8 mouse cellular contexts compared by ENCODE assay signal in the genomic region with DNA sequence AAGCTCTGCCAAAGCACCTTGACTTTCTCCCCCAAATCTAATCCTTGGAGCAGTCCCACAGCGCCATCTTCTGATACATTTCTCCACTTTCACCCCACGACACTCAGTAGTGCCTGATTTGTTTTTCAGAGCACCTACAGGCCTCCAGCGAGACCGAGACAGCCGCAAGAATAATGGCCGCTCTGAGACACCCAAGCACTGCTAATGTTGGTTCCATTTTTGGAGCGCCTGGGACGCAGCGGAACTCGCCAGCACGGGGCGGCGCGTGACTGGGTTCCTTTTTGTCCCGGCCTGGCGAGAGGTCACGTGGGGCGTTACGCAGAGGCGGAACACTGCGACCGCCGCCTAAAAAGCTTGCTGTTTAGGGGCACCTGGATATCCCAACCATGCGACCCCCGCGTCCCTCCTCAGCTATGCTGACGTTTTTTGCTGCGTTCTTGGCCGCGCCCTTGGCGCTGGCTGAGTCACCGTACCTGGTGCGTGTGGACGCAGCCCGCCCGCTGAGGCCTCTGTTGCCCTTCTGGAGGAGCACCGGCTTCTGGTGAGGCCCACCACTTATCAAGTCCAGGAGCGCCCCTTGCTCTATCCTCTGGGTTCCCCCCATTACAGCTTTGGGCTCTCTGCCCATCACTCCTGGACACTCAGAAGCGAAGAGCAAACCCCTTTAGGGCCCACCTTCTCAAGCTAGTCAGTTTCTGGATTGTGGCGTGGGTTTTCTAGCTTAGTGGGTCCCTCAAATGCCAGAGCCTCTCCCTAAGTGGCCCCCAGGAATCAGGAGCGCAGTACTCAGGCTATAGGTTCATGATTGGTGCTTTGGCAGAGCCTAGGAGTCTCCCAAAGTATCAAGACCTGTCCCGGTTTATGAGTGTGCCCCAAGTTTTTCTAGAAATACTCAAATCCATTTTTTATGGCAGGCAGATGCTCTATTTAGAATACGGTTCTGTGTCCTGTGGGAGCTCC. TPM values are rescaled to one million over a fixed set of nuclear protein-coding genes. Genes with fewer than 3 reads are reported as not detected.
A peak's percentile ranks its signal among the peaks of the same experiment; 100 is the strongest.
DNase-seq lines count a peak whose midpoint lies in the region; ATAC-seq and TF ChIP-seq lines count a peak whose summit lies in the region.

A gene (minus strand): TSS at position 696 of the 960 bp plus-strand sequence.

- peaks cover 17% of the 10 kb centered on the region for H3K36me3 ChIP-seq in E14TG2a.4 (ENCODE audit: insufficient read depth, low read length)
- H3K36me3 ChIP-seq in forebrain, embryonic 13.5 days (ENCODE audit: poor library complexity, severe bottlenecking) = peaks cover 21% of the 10 kb centered on the region
- H3K36me3 ChIP-seq in liver, postnatal 0 days (replicated peaks; ENCODE audit: insufficient read depth, low read length) = peaks cover 25% of the 10 kb centered on the region
- no peaks in the 10 kb centered on the region; the same call in 1 of the 2 replicates for H3K36me3 ChIP-seq in neural tube, embryonic 14.5 days (ENCODE audit: control insufficient read depth, insufficient read depth, low read length)

- H3K9ac ChIP-seq in forebrain, embryonic 13.5 days = peak within 1 kb of the TSS; percentile 69
- H3K9ac ChIP-seq in liver, postnatal 0 days (replicated peaks) = peak within 1 kb of the TSS; percentile 81
- H3K9ac ChIP-seq in neural tube, embryonic 14.5 days (replicated peaks; ENCODE audit: low read depth, low read length) = peak within 1 kb of the TSS; percentile 66

- no peaks in the 10 kb centered on the region; the same call in 1 of the 2 replicates for H3K27me3 ChIP-seq in E14TG2a.4 (ENCODE audit: insufficient read depth, low read length)
- peaks cover 9% of the 10 kb centered on the region; the same call in 1 of the 2 replicates for H3K27me3 ChIP-seq in forebrain, embryonic 13.5 days
- no peaks in the 10 kb centered on the region for H3K27me3 ChIP-seq in liver, postnatal 0 days (ENCODE audit: insufficient read depth, low read length)
- no peaks in the 10 kb centered on the region for H3K27me3 ChIP-seq in neural tube, embryonic 14.5 days (ENCODE audit: control insufficient read depth, insufficient read depth, low read length)

- ATAC-seq in cerebellum, adult (ENCODE audit: insufficient number of reproducible peaks, low FRiP score, low TSS enrichment) = peak; percentile 77
- ATAC-seq in forebrain, embryonic 13.5 days = peak; percentile 88
- ATAC-seq in liver, postnatal 0 days = peak; percentile 80
- ATAC-seq in neural tube, embryonic 14.5 days (ENCODE audit: low read depth) = peak; percentile 87

- no peaks in the 10 kb centered on the region for H3K9me3 ChIP-seq in E14TG2a.4 (ENCODE audit: low read length)
- H3K9me3 ChIP-seq in forebrain, embryonic 13.5 days (replicated peaks) = no peaks in the 10 kb centered on the region
- H3K9me3 ChIP-seq in liver, postnatal 0 days (ENCODE audit: low read length) = no peaks in the 10 kb centered on the region
- no peaks in the 10 kb centered on the region for H3K9me3 ChIP-seq in neural tube, embryonic 14.5 days (ENCODE audit: control insufficient read depth, low read length)

- peak within 1 kb of the TSS; percentile 61 for H3K4me2 ChIP-seq in forebrain, embryonic 13.5 days
- peak within 1 kb of the TSS; percentile 92 for H3K4me2 ChIP-seq in liver, postnatal 0 days (ENCODE audit: low read depth, low read length)
- H3K4me2 ChIP-seq in neural tube, embryonic 14.5 days (ENCODE audit: low read depth, low read length) = peak within 1 kb of the TSS; percentile 74

- peak within 1 kb of the TSS; percentile 80 for H3K27ac ChIP-seq in forebrain, embryonic 13.5 days
- peak within 1 kb of the TSS; percentile 94 for H3K27ac ChIP-seq in liver, postnatal 0 days (ENCODE audit: low read depth)
- peak within 1 kb of the TSS; percentile 83 for H3K27ac ChIP-seq in neural tube, embryonic 14.5 days (ENCODE audit: low read depth, low read length)

- no peak; the same call in 1 of the 2 replicates for TF ChIP-seq EP300 in liver, postnatal 0 days (IDR thresholded peaks at IDR 0.05; ENCODE audit: low read depth)

- peaks cover 38% of the 10 kb centered on the region for H3K4me1 ChIP-seq in E14TG2a.4 (replicated peaks; ENCODE audit: low read depth, low read length)
- H3K4me1 ChIP-seq in forebrain, embryonic 13.5 days = peaks cover 17% of the 10 kb centered on the region
- H3K4me1 ChIP-seq in liver, postnatal 0 days (ENCODE audit: insufficient read depth) = peaks cover 17% of the 10 kb centered on the region
- H3K4me1 ChIP-seq in neural tube, embryonic 14.5 days (ENCODE audit: control insufficient read depth, insufficient read depth, low read length) = peaks cover 13% of the 10 kb centered on the region

- peak; percentile 93 to 94 for DNase-seq in heart, postnatal 10 days
- DNase-seq in large intestine, adult 2 months (ENCODE audit: low read depth, low spot score) = no peak
- DNase-seq in liver, postnatal 0 days = peak; percentile 88
- DNase-seq in testis, postnatal 14 days (ENCODE audit: low spot score) = peak; percentile 80

- H3K4me3 ChIP-seq in E14TG2a.4 (replicated peaks; ENCODE audit: low read length) = peak within 1 kb of the TSS; percentile 81
- H3K4me3 ChIP-seq in forebrain, embryonic 13.5 days = peak within 1 kb of the TSS; percentile 53
- peak within 1 kb of the TSS; percentile 56 for H3K4me3 ChIP-seq in liver, postnatal 0 days (ENCODE audit: low read depth, low read length)
- H3K4me3 ChIP-seq in neural tube, embryonic 14.5 days (ENCODE audit: low read depth, low read length) = peak within 1 kb of the TSS; percentile 46

- WGBS in forebrain, embryonic 13.5 days = 6% methylated on average over 43 of the region's 43 CpGs
- WGBS in large intestine, adult 2 months = 2% methylated on average over 43 of the region's 43 CpGs
- 5% methylated on average over 41 of the region's 43 CpGs for WGBS in liver, postnatal 0 days (ENCODE audit: insufficient replicate concordance)
- 6% methylated on average over 43 of the region's 43 CpGs for WGBS in neural tube, embryonic 14.5 days

- peak; percentile 46 for TF ChIP-seq CTCF in E14TG2a.4 (conservative IDR thresholded peaks at IDR 0.05; ENCODE audit: low read length)
- peak; percentile 85 for TF ChIP-seq CTCF in liver, postnatal 0 days (IDR thresholded peaks at IDR 0.05; ENCODE audit: low read depth)

- intact Hi-C loops in heart, postnatal 10 days (cut with DNase I) = loop anchor here (5.0 to 10.0 kb wide), 2 partner anchors 237 to 534 kb away; a partner anchor contains a TSS

RNA-seq across cellular contexts. Expression of the gene that starts here (rescaled TPM):
- polyA plus RNA-seq in forebrain, embryonic 13.5 days (2015; fragmentation: Nextera tagmentation; extraction: Ambion mirVana) = 13.7 and 19.0 TPM in 2 replicates
- 10 to 100 TPM; 12.8 to 13.4 TPM for total RNA-seq in heart, postnatal 10 days (2021)
- 29.1 and 72.1 TPM in 2 replicates for polyA plus RNA-seq in large intestine, adult 2 months (2012; rRNA removed)
- 2.5 TPM in 2 replicates for polyA plus RNA-seq in liver, postnatal 0 days (2015; fragmentation: Nextera tagmentation; extraction: Ambion mirVana)
- polyA plus RNA-seq in neural tube, embryonic 14.5 days (2014; fragmentation: Nextera tagmentation; extraction: Ambion mirVana) = 25.5 and 28.7 TPM in 2 replicates
